Mouse (Mus musculus) embryo, embryonic 11 days (tissue): ENCODE measurements around the gene Slc7a15.
A peak's percentile ranks its signal among the peaks of the same experiment; 100 is the strongest.

Experiments
- DNase-seq: peaks from one replicate; pipeline ENCODE4 v3.0.0-alpha.2; 2015

Gene Slc7a15

DNA sequence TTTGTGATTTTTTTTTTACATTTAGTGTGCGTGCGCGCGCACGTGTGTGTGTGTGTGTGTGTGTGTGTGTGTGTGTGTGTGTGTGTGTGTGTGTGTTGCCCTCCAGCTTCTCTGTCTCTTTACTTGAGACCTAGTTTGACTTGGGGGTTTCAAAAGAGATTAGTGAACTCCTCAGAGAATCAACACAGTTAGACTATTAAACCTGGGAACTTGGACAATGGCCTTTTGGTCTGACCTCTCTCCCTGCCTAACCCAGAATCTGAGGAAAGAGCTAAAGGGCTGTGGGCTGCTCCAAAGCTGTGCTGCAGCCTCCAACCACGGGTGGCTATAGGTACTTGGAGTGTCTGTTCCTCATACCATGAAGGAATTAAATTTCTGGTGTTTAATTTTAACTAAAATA is 94.7 kb downstream of the Slc7a15 start:
- DNase-seq: no peak

- DNase-seq: peak; percentile 85
Measured at GRCm38 (mm10) chr12:8502546-8502945, 96.3 kb downstream of the Slc7a15 start.

DNA sequence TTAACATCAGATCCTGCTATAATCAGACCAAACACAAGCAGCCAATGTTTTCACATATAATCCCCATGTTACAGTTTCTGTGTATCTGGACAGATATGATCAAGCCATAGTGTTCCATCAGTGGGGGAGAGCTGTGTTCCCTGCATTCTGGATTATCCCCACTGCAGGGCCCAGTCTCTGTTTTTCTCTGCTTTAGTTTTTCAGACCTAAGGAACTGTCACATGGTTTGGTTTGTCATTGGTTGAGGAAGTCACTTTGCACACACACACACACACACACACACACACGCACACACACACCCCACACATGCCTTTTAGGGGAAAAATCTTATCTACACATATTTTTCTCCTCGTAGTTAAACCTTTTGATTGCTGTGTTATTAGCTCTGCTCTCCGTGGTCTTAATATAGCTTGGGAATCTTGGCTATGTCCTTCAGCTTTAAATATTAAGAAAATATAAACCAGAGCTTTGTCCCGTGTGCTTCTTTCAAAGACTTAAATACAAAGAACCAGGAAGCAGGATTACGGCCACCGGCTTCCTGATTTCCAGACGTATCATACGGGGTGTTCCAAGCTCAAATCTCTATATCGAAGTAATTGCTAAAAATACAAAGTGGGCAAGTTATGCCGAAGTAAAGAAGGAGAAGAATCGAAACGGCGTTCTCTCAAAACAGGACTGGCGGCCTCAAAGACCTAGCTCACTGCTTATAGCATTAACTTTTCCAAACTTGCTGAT is 97.1 kb downstream of the Slc7a15 start:
- no peak for DNase-seq

DNA sequence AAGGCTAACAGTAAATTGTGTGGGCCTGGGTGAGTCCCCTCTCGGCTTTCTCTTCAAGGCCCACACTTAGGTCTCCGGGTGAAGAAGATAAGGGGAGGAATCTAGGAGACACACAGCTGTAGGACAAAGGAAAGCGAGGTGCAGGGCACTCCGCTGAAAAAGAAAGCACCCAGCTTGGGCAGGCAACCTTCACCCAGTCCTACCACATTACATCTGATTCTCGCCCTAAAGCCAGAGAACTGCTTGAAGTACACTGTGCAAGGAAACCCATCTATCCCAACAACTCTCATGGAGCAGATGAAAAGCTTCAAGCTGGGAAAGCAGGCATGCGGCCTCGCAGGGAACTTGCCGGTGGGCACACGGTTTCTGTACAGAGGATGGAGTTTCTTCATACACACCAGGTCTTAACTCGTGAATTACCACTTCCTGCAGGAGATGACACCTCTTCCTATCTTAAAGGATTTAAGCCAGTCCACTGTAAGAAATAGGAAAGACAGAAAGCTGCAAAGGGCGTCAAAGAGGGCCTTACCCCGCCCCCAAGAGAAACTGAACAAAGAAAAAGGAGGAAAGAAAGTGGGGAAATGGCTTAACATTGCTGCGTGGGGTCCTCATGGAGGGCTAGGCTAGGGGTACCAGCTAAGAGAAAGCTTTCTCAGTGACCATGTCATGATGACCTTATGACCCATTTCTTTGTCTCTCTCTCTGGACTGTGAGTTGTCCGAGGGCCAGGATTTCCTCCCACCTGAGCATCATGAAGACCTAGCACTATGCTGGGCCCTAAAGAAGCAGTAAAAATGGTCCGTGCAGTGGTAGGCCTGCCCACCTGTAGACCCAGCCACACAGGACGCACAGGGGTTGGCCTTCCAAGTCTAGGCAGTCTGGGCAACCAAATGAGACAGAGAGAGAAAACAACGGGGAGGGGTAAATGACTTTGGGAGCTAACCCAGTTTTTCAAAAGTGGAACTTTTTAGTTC is 98.0 kb downstream of the Slc7a15 start:
- DNase-seq: no peak

DNA sequence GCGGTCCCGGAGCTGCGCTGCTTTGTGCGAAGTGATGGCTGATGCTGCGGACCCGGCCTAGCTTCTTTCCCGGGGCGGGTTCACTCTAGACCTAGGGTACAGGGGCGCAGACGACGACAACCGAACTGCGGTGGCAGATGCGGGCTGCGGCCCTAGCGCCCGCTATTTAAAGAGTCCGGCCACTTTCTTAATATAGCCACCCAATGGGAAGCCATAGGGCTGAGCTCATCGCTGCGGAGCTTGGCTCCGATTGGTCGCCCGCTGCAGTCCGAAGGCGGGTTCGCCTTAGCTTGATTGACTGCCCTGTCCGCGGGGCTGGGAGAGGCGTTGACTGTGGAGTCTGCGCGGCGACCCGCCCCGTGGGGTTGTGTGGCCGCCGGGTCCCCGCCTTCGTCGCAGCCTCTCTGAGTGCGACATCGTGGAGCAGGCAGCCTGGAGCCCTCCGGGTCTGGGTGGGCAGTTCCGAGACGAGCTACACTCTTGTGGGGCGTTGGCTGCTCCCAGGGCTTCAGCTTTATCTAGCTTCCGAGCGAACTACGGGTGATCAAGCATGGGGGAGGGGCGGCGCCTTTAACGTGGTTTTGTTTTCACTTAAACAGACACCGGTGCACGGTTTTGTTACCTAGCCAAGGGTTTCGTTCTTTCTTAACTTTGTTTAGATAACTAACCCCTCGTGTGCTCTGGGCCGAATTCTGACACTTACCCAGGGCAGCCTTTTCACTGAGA is 98.8 kb downstream of the Slc7a15 start, which contains the start of gene Rhob:
TSS of gene Rhob (minus strand) at position 139 of the 726 bp plus-strand sequence.
- peak; percentile 98 for DNase-seq

DNA sequence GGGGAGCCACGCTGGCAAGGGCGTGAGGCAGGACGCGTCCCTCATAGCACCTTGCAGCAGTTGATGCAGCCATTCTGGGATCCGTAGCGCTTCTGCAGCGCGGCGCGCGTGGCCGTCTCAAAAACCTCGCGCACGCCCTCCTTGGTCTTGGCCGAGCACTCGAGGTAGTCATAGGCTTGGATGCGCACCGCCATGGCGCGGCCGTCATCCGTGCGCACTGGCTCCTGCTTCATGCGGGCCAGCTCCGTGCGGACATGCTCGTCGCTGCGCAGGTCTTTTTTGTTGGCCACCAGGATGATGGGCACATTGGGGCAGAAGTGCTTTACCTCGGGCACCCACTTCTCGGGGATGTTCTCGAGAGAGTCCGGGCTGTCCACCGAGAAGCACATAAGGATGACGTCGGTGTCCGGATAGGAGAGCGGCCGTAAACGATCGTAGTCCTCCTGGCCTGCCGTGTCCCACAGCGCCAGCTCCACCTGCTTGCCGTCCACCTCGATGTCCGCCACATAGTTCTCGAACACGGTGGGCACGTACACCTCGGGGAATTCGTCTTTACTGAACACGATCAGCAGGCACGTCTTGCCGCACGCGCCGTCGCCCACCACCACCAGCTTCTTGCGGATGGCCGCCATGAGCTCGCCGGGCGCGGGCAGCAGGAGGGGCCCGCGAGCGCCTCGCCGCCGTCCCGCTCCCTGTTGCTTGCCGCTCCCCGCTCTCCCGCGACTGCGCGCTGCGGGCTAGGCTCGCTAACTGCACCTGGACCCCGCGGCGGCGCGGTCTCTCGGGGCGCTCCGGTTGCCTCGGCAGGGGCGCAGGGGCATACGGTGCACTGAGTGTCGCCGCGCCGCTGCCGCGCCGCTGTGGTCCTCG is 99.6 kb downstream of the Slc7a15 start:
- DNase-seq: peak; percentile 74

GRCm38 (mm10) chr12:8498591-8499000 is 100.3 kb downstream of the Slc7a15 start:
- peak; percentile 69 for DNase-seq

- DNase-seq: no peak
Measured at GRCm38 (mm10) chr12:8498148-8498571, 100.7 kb downstream of the Slc7a15 start.

DNA sequence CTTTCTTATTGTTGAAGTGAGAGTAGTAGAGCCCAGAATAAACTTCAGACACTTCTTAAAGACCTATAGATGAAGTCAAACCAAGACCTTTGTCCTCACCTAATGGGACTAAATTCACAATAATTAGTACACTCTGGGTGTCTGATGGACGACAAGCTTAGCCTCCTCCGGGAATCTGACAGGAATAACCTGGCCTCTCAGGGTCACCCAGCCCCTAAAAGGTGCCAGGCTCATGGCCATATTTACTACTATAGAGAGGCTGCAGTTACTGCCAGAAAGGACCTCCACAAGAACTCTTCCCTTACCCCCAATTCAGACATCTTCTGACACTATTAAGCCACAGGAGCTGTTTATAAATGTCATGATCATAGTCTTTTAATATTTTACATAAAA is 101.6 kb downstream of the Slc7a15 start:
- DNase-seq: no peak

GRCm38 (mm10) chr12:8496679-8497313 is 102.1 kb downstream of the Slc7a15 start:
- no peak for DNase-seq

- peak; percentile 61 for DNase-seq
Measured at GRCm38 (mm10) chr12:8495881-8496678, 102.8 kb downstream of the Slc7a15 start.

- no peak for DNase-seq
Measured at GRCm38 (mm10) chr12:8494675-8495074, 104.2 kb downstream of the Slc7a15 start.

DNA sequence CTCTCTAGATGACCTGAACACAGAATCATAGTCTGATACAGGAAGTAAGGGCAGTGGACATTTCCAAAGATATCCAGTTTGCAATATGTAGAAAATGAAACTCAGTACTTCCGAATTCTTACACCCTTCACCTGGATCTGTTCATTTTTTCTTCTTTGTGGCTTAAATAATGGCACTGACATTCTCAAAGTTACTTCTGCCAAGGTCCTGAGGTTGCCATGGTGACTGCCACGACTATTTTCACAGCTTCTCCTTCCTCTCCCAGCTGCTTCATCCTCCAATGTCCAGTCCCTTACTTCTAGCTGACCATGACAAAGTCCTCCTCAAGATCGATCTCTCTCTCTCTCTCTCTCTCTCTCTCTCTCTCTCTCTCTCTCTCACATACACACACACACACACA is 105.5 kb downstream of the Slc7a15 start:
- no peak for DNase-seq

GRCm38 (mm10) chr12:8489098-8489497 is 109.8 kb downstream of the Slc7a15 start:
- no peak for DNase-seq

DNA sequence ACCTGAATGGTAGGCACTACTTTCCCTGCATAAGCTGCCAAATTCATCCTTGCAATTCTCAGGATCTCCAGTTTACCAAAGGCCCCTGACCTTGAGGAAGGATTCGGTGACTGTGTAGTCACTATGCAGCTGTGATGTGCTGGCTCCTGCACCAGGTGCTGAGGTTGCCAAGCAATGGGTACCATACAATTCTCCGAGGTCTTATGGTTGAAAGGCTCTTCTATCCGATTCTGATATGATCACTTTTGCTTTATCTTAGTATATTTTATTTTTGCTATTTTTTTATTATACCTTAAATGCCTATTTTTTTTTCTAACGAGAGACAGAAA is 110.2 kb downstream of the Slc7a15 start:
- DNase-seq: no peak

GRCm38 (mm10) chr12:8487959-8488651 is 110.8 kb downstream of the Slc7a15 start:
- DNase-seq: no peak

DNA sequence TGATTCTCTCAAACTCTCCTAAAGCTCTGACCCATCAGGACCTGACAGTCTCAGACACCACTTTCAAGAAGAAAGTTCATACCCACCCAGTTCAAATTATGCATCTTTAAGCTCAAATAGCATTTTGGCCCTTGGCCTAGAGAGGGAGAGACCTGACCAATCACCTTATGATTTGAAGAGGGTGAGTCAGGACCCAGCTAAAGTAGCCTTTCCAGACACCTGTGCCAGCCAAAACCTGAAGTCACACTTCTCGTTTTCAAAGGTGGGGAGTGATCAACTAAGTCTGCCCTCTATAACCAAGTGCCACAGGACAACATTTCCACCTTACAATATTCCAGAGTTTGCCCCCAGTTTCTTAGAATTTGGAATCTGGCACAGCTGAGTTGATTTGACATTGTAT is 111.6 kb downstream of the Slc7a15 start:
- DNase-seq: no peak

DNA sequence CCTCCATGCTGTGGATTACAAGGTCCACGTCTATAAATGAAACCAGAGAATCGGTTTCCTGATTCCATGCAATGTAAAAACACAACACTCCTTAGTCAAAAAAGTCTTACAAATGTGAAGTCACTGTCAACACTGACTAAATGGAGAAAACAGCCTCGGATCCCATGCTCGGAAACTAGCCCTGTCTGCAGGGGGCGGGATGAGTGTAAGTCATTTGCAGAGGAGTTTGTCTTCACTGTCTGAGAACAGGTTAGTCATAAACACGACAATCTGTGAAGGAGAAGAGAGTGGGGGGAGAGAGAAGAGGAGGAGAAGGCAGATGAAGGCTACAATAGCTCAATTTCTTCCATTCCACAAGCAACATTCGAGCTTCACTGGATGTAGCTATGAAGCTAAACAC is 113.6 kb downstream of the Slc7a15 start:
- no peak for DNase-seq

DNA sequence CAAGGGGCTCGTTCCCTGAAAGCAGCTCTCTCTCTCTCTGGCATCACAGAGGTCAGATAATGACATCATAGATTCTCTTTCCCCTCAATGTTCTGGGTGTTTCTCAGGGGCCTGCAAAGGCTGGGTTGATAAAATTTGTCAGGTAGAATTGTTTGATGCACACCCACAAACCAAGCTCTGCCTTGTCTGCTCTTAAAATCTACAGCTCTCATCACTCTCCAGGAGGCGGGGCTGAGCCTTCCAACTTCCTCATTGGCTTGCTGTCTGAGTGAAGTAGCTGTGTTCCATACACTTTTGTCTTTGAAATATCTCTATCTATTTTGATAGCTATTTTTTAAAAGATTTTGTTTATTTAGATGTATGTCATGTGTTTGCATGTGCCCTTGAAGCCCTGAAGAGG is 116.7 kb downstream of the Slc7a15 start:
- DNase-seq: no peak
